Mouse (Mus musculus) stomach, postnatal 0 days (tissue): ENCODE measurements at regions not wholly inside any gene's neighbourhood (a gene's known extent, or its start where the extent isn't known, plus 50 kb on each side); places are given as distances from the start of the nearest gene placed in this dataset.

Experiments
- CTCF ChIP-seq: IDR thresholded peaks from 2 replicates; pipeline ENCODE4 v1.5.1; 2016; ENCODE audit warnings: antibody characterized with exemption, low read depth, mild to moderate bottlenecking, moderate library complexity
- EP300 ChIP-seq: optimal IDR thresholded peaks from 2 replicates; pipeline ENCODE3; 2016; ENCODE audit warnings: antibody characterized with exemption

DNA sequence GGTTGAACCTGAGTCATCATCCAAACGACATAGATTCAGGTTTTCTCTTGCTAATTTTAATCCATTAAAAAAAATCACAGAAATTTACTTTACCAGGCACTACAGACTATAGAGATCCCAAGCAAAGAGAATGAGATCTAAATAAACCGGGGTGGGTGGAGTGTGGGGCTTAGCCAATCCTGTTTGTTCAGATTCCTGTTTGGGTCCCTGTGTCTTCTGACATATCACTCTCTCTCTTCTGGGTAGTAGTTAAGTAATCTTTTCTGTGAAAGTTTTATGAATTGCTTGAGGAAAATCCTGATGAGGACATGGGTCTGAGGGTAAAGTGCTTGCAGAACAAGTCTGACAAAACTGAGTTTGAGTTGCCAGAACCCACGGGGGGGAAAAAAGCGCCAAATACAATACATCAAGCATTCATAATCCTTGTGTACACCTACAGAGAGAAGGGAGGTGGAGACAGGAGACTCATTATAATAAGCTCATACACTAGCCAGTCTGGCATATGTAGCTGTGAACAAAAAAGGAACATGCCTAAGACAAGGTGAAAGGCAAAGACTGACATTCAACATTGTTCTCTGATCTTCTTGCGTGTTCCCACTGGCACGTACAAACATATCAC, 339.8 kb downstream of the Rpl36a-ps1 start:
- TF ChIP-seq CTCF (no peak), EP300 (no peak)
